Mouse (Mus musculus): ENCODE measurements at regions not wholly inside any gene's neighbourhood (a gene's known extent, or its start where the extent isn't known, plus 50 kb on each side); places are given as distances from the start of the nearest gene placed in this dataset.

DNA sequence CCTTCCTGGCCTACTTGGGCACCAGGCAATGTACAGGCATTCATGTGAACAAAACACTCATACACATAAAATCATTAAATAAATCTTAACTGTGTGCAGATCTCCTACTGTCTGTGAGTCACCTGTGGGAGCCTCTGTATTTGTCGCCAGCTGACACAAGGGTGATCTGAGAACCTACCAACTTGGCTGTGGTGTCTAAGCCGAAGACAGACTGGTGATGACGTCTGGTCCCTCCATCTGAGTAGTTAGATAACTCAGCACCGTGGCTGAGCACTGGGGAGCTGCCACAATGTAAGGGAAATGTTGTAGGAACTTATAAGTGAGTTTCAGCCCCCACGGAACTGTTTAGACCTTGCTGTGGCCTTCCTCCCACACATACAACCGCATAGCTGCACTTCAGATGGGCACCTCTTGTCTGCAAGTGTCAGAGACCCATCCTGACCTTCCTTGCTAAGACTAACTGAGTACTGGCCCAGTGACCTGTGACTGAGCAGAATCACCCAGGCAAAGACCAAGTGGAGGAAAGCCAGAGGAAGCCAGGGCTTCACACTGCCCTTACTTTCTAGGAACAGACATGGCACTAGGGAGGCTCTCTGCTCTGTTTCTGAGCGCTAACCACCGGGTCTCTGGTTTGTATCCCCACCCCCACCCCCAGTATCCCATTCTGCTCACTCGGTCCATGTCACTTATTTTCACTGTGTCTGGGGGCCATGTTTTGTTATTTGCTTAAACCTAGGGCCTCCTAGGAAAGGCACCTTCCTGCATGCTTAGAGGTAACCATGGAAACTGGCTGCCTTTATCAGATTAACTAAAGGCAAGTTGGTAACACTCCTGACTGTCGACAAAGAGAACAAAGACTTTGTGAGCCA is 65.2 kb upstream of the Dhx40 start:
- no peak for TF ChIP-seq CTCF (IDR thresholded peaks at IDR 0.05; ENCODE audit: low read depth)
- no peak for TF ChIP-seq EP300 (IDR thresholded peaks at IDR 0.05; ENCODE audit: low read depth)

Measured in liver, embryonic 14.5 days (tissue).